Mouse (Mus musculus) ES-E14 (cell line): ENCODE data around the gene Pcsk5. TPM values are rescaled to one million over a fixed set of nuclear protein-coding genes. Genes with fewer than 3 reads are reported as not detected.

Experiments used
- DNase-seq: peaks from one replicate; pipeline ENCODE4 v3.0.0-alpha.2; 2013; ENCODE audit warnings: low read depth, low spot score
- H3K27ac ChIP-seq: 2 replicates; pipeline ENCODE4 v1.5.1; 2012; ENCODE audit warnings: low read depth, mild to moderate bottlenecking, low read length, moderate library complexity, mixed read lengths; ENCODE audit not compliant: poor library complexity, insufficient read depth, severe bottlenecking
- H3K36me3 ChIP-seq: 2 replicates; pipeline ENCODE4 v1.6.1; 2012; ENCODE audit warnings: mild to moderate bottlenecking, low read length, moderate library complexity, mixed read lengths; ENCODE audit not compliant: control insufficient read depth, poor library complexity, insufficient read depth, severe bottlenecking
- H3K4me1 ChIP-seq, 2 experiments: fragments of 150-350 bp in 1 of 2; sonication (generic) in 1 of 2; 2 replicates each; pipeline ENCODE4 v1.6.1; 2012; ENCODE audit warnings: low read length in 2 of 2, mild to moderate bottlenecking in 1 of 2, mixed read lengths in 1 of 2; ENCODE audit not compliant: control insufficient read depth in 2 of 2, insufficient read depth in 2 of 2, poor library complexity in 1 of 2
- H3K4me3 ChIP-seq, 2 experiments: fragments of 150-350 bp in 1 of 2; sonication (generic) in 1 of 2; 2 replicates each; pipeline ENCODE4 v1.5.1; 2012; ENCODE audit warnings: low read length in 2 of 2, low read depth in 1 of 2, mild to moderate bottlenecking in 1 of 2, mixed read lengths in 1 of 2; ENCODE audit not compliant: insufficient read depth in 1 of 2, poor library complexity in 1 of 2, severe bottlenecking in 1 of 2
- H3K9ac ChIP-seq: 2 replicates; pipeline ENCODE4 v1.6.1; 2012; ENCODE audit warnings: low read depth, mild to moderate bottlenecking, low read length, mixed read lengths; ENCODE audit not compliant: poor library complexity, insufficient read depth, severe bottlenecking
- H3K9me3 ChIP-seq: fragments of 150-350 bp; sonication (generic); 2 replicates; pipeline ENCODE4 v1.6.1; 2012; ENCODE audit warnings: low read depth, mild to moderate bottlenecking, low read length; ENCODE audit not compliant: control insufficient read depth, insufficient read depth
- CHD2 ChIP-seq: IDR thresholded peaks from 2 replicates; pipeline ENCODE4 v1.6.1; 2014; ENCODE audit warnings: mild to moderate bottlenecking, low read depth, low read length, inconsistent platforms
- HCFC1 ChIP-seq: IDR thresholded peaks from 2 replicates; pipeline ENCODE4 v1.6.1; 2012; ENCODE audit warnings: low read length, inconsistent platforms, borderline replicate concordance; ENCODE audit not compliant: insufficient read depth
- MAFK ChIP-seq: IDR thresholded peaks from 2 replicates; pipeline ENCODE4 v1.6.1; 2014; ENCODE audit warnings: mild to moderate bottlenecking, low read depth, low read length, inconsistent platforms; ENCODE audit not compliant: insufficient read depth
- ZC3H11A ChIP-seq: IDR thresholded peaks from 2 replicates; pipeline ENCODE4 v1.6.1; 2012; ENCODE audit warnings: low read depth, mild to moderate bottlenecking, inconsistent platforms, low read length, borderline replicate concordance
- ZNF384 ChIP-seq: IDR thresholded peaks from 2 replicates; pipeline ENCODE4 v1.6.1; 2012; ENCODE audit warnings: low read depth, low read length, inconsistent platforms
- in situ Hi-C, 2 experiments: fragments of 600-800 bp; cut with MboI; formaldehyde crosslinking; loops; one replicate each; pipeline ENCODE4 v1.15.1; 2025; ENCODE audit warnings: low sequenced_read_pairs in 2 of 2, inconsistent platforms in 1 of 2; ENCODE audit not compliant: unreplicated experiment in 2 of 2
- total RNA-seq: library from RNA; depleted of rRNA; stranded (reverse); fragments of 300-350 nt; gene quantifications from 2 replicates; pipeline ENCODE4 v1.2.3, GENCODE M21; 2012

The Pcsk5 gene
- total RNA-seq, 1 experiment: 1.6 TPM

DNA sequence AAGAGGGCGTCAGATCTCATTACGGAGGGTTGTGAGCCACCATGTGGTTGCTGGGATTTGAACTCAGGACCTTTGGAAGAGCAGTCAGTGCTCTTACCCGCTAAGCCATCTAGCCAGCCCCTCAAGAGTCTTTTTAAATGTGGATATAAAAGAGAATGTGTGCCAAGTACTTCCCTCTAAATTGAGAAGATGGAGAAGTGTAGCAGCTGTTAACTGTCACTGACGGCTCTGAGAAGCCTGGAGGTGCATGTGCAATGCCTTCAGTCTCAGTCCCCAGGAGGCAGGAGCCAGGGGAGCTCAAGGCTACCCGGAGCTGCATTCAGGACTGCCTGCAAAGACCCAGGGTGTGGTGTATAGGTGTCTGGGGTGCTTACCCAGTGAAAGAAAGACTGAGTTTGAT, 439.5 kb downstream of the Pcsk5 start:
- in situ Hi-C loops: no loop called here
- Histone ChIP-seq H3K27ac (no peak overlapping the region), H3K9ac (no peak overlapping the region), H3K9me3 (no peaks in the 10 kb centered on the region), H3K36me3 (peaks cover 7% of the 10 kb centered on the region), H3K4me3 (no peak overlapping the region), H3K4me1 (peaks cover 0 to 2% of the 10 kb centered on the region in 2 experiments; a peak in 2 of 4 replicates)
- no peak for DNase-seq
- TF ChIP-seq HCFC1 (no peak), CHD2 (no peak), MAFK (no peak), ZC3H11A (no peak), ZNF384 (no peak)

DNA sequence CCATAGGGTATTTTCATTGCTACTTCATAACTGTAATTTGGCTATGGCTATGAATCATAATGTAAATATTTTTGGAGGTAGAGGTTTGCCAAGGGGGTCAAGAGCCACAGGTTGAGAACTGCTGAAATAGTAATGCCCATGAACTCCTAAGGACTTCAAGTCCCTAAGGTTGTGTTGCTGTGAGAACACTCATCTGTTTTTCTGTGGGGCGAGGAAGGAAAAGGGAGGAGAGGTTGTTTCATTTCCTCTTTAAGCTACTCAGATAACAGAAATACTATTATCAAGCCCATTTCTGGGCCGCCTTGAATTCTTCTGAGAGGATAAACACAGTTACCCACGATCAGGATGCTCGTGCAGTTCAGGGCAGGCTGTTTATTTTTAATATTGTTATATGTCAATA, 440.6 kb downstream of the Pcsk5 start:
- TF ChIP-seq ZNF384: no peak
- TF ChIP-seq ZC3H11A: no peak
- TF ChIP-seq HCFC1: no peak
- no peak for TF ChIP-seq MAFK
- no peak for TF ChIP-seq CHD2
- peaks cover 0 to 2% of the 10 kb centered on the region in 2 experiments; a peak in 2 of 4 replicates for H3K4me1 ChIP-seq
- H3K9ac ChIP-seq: no peak overlapping the region
- no peak overlapping the region for H3K27ac ChIP-seq
- no peaks in the 10 kb centered on the region for H3K9me3 ChIP-seq
- no peak for DNase-seq
- in situ Hi-C loops: no loop called here
- H3K36me3 ChIP-seq: peaks cover 7% of the 10 kb centered on the region
- H3K4me3 ChIP-seq: no peak overlapping the region

GRCm38 (mm10) chr19:17393841-17394591, 443.4 kb downstream of the Pcsk5 start, which contains the start of gene Rfk:
Rfk (plus strand) TSS chr19:17394043.
- Histone ChIP-seq H3K9me3 (no peaks in the 10 kb centered on the region), H3K4me3 (peak within 1 kb of the TSS; percentile 73 to 89), H3K27ac (no peak within 1 kb of the TSS), H3K36me3 (peaks cover 2% of the 10 kb centered on the region; the same call in 1 of the 2 replicates), H3K9ac (peak within 1 kb of the TSS; percentile 86), H3K4me1 (peaks cover 0 to 2% of the 10 kb centered on the region in 2 experiments; a peak in 2 of 4 replicates)
- 0 out of 2 replicates have a peak, but pooled peaks have one; percentile 12 for TF ChIP-seq CHD2
- TF ChIP-seq ZC3H11A: no peak
- no peak for TF ChIP-seq MAFK
- in situ Hi-C loops: no loop called here
- peak; percentile 76 for DNase-seq

DNA sequence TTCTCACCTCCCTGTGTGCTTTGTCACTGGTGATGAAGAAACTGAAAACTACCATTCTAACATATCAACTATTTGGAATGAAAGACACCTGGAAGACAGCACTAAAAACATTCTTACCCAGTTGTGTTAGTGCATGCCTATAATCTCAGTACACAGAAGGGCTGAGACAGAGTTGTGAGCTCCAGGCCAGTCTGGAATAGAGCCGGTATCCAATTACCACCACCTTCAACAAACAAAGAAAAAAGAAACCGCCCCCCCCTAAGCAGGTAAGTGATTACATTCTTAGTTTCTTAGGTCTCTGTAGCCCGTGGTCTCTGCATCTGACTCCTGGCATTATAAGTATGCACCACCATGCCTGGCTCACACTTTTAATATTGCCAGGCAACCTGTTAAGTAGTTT, 444.6 kb downstream of the Pcsk5 start:
- no peak overlapping the region for H3K9ac ChIP-seq
- TF ChIP-seq CHD2: no peak
- TF ChIP-seq MAFK: no peak
- no peak for TF ChIP-seq HCFC1
- TF ChIP-seq ZC3H11A: no peak
- no peak for TF ChIP-seq ZNF384
- no peak for DNase-seq
- in situ Hi-C loops: no loop called here
- H3K4me1 ChIP-seq: peaks cover 0 to 2% of the 10 kb centered on the region in 2 experiments; a peak in 2 of 4 replicates
- H3K9me3 ChIP-seq: no peaks in the 10 kb centered on the region
- H3K4me3 ChIP-seq: no peak overlapping the region
- H3K27ac ChIP-seq: no peak overlapping the region
- H3K36me3 ChIP-seq: peaks cover 2% of the 10 kb centered on the region; the same call in 1 of the 2 replicates

GRCm38 (mm10) chr19:17388404-17388803, 449.0 kb downstream of the Pcsk5 start:
- no peaks in the 10 kb centered on the region for H3K36me3 ChIP-seq
- H3K9me3 ChIP-seq: no peaks in the 10 kb centered on the region
- no peak overlapping the region for H3K9ac ChIP-seq
- H3K4me1 ChIP-seq: peaks cover 0 to under 1% of the 10 kb centered on the region in 2 experiments; a peak in 1 of 4 replicates
- TF ChIP-seq ZC3H11A (peak; percentile 79; the same call in 1 of the 2 replicates), HCFC1 (no peak), CHD2 (no peak), MAFK (no peak), ZNF384 (no peak)
- H3K27ac ChIP-seq: no peak overlapping the region
- peak; percentile 20 for DNase-seq
- in situ Hi-C loops: no loop called here
- H3K4me3 ChIP-seq: no peak overlapping the region
